ENCODE assay signal across 14 mouse cellular contexts in the genomic region with DNA sequence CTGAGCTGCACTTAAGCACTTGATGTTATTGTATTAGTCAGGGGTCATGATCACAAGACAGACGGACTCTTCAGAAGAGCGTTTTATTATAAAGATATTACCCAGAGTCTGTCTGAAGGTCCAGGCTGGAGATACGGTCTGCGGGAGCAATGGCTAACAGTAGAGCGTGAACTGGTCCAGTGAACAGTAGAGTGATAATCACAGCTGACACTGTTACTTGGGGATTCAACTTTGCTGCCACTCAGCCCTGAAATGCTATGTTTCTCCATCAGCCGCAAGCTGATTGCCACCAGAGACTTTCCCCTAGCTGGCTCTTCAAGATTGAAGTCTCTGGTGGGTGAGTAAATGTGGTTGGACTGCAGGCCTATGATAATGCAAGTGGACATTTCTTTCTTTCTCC.
A peak's percentile ranks its signal among the peaks of the same experiment; 100 is the strongest.
DNase-seq lines count a peak whose midpoint lies in the region.
"Had no signal": no experiment of that assay in that cellular context is flagged by ENCODE, and none has a peak within 500 bp of the region (broad histone marks: within the 10 kb centered on the region; RNA-seq: fewer than 3 reads in every experiment).

No protein-coding gene starts in this region.

- intact Hi-C loops in heart, postnatal 14 days (cut with DNase I), result no loop called here

- peak; percentile 59 for DNase-seq in retina, embryonic 14.5 days (ENCODE audit: low spot score)
- peak; percentile 62 for DNase-seq in retina, postnatal 1 day
- DNase-seq in spleen, adult 18-20 months, result no peak
- no peak for DNase-seq in heart, postnatal 14 days
- DNase-seq: adrenal gland, adult 2 months; adrenal gland, adult 8-10 months; adrenal gland, postnatal 10 days; adrenal gland, postnatal 14 days; adrenal gland, postnatal 25 days; adrenal gland, postnatal 36 days; B cell, adult 2 months; cerebellum, adult 11 months; cerebellum, adult 11-12 months; cerebellum, adult 18-20 months had no signal

Comparison
In these comparisons a context has a peak if more than half of its experiments do, and no peak if none do; other contexts are left out.
1. DNase-seq: peak in retina, embryonic 14.5 days (single experiment) and retina, postnatal 1 day (single experiment); none in spleen, adult 18-20 months (0 of 2) and heart, postnatal 14 days (0 of 2).